24 mouse cellular contexts compared by ENCODE assay signal in genomic region chr3:134105567-134105966, GRCm38 (mm10).
DNase-seq lines count a peak whose midpoint lies in the region; ATAC-seq and TF ChIP-seq lines count a peak whose summit lies in the region.
"Had no signal": no experiment of that assay in that cellular context is flagged by ENCODE, and none has a peak within 500 bp of the region (broad histone marks: within the 10 kb centered on the region; RNA-seq: fewer than 3 reads in every experiment).

No protein-coding gene starts in this region.

- no peaks in the 10 kb centered on the region for H3K4me1 ChIP-seq in intestine, embryonic 15.5 days (replicated peaks)
- no peaks in the 10 kb centered on the region; the same call in 1 of the 2 replicates for H3K4me1 ChIP-seq in intestine, postnatal 0 days (replicated peaks; ENCODE audit: control insufficient read depth, insufficient read depth, low read length)
- H3K4me1 ChIP-seq in neural tube, embryonic 11.5 days (ENCODE audit: control insufficient read depth, insufficient read depth, low read length): no peaks in the 10 kb centered on the region
- no peaks in the 10 kb centered on the region for H3K4me1 ChIP-seq in neural tube, embryonic 15.5 days
- H3K4me1 ChIP-seq: embryonic facial prominence, embryonic 13.5 days; forebrain, embryonic 10.5 days; heart, embryonic 10.5 days; heart, embryonic 15.5 days; hindbrain, embryonic 12.5 days; liver, embryonic 12.5 days had no signal

- TF ChIP-seq CTCF in intestine, postnatal 0 days (IDR thresholded peaks at IDR 0.05; ENCODE audit: low read depth): no peak

- H3K9ac ChIP-seq in intestine, embryonic 15.5 days: no peak overlapping the region
- H3K9ac ChIP-seq in intestine, postnatal 0 days (ENCODE audit: low read depth, low read length): no peak overlapping the region
- no peak overlapping the region for H3K9ac ChIP-seq in neural tube, embryonic 11.5 days (ENCODE audit: low read length)
- H3K9ac ChIP-seq in neural tube, embryonic 15.5 days (replicated peaks): no peak overlapping the region
- H3K9ac ChIP-seq: embryonic facial prominence, embryonic 13.5 days; heart, embryonic 15.5 days; hindbrain, embryonic 12.5 days; liver, embryonic 12.5 days; liver, postnatal 0 days had no signal

- no peak overlapping the region for H3K27ac ChIP-seq in intestine, embryonic 15.5 days
- H3K27ac ChIP-seq in intestine, postnatal 0 days (ENCODE audit: low read depth, low read length): no peak overlapping the region
- H3K27ac ChIP-seq in neural tube, embryonic 11.5 days (ENCODE audit: low read depth, low read length): no peak overlapping the region
- H3K27ac ChIP-seq in neural tube, embryonic 15.5 days (replicated peaks): no peak overlapping the region
- H3K27ac ChIP-seq: embryonic facial prominence, embryonic 13.5 days; forebrain, embryonic 10.5 days; heart, embryonic 10.5 days; heart, embryonic 15.5 days; hindbrain, embryonic 12.5 days; liver, embryonic 12.5 days had no signal

- H3K27me3 ChIP-seq in intestine, embryonic 15.5 days (replicated peaks): no peaks in the 10 kb centered on the region
- H3K27me3 ChIP-seq in intestine, postnatal 0 days (replicated peaks; ENCODE audit: control insufficient read depth, insufficient read depth, low read length): no peaks in the 10 kb centered on the region
- H3K27me3 ChIP-seq in neural tube, embryonic 11.5 days (ENCODE audit: control insufficient read depth, insufficient read depth, low read length): no peaks in the 10 kb centered on the region
- no peaks in the 10 kb centered on the region for H3K27me3 ChIP-seq in neural tube, embryonic 15.5 days (replicated peaks)
- H3K27me3 ChIP-seq: embryonic facial prominence, embryonic 13.5 days; heart, embryonic 15.5 days; hindbrain, embryonic 12.5 days; liver, embryonic 12.5 days had no signal

- peak; percentile 60 for ATAC-seq in intestine, embryonic 15.5 days
- ATAC-seq in intestine, postnatal 0 days: no peak
- peak; percentile 42; the same call in 1 of the 2 replicates for ATAC-seq in neural tube, embryonic 11.5 days (ENCODE audit: insufficient read depth, low FRiP score, low TSS enrichment)
- ATAC-seq in neural tube, embryonic 15.5 days (ENCODE audit: low FRiP score): no peak
- ATAC-seq: liver, embryonic 12.5 days; liver, postnatal 0 days; midbrain, embryonic 16.5 days had no signal

- H3K36me3 ChIP-seq in intestine, embryonic 15.5 days: no peaks in the 10 kb centered on the region
- no peaks in the 10 kb centered on the region for H3K36me3 ChIP-seq in intestine, postnatal 0 days (ENCODE audit: control insufficient read depth, insufficient read depth)
- no peaks in the 10 kb centered on the region for H3K36me3 ChIP-seq in neural tube, embryonic 11.5 days (ENCODE audit: control insufficient read depth, insufficient read depth, low read length)
- H3K36me3 ChIP-seq in neural tube, embryonic 15.5 days: no peaks in the 10 kb centered on the region
- H3K36me3 ChIP-seq: embryonic facial prominence, embryonic 13.5 days; forebrain, embryonic 10.5 days; heart, embryonic 10.5 days; heart, embryonic 15.5 days; hindbrain, embryonic 12.5 days; liver, embryonic 12.5 days had no signal

- no peak overlapping the region for H3K4me2 ChIP-seq in intestine, embryonic 15.5 days (replicated peaks)
- no peak overlapping the region for H3K4me2 ChIP-seq in intestine, postnatal 0 days (replicated peaks; ENCODE audit: low read depth)
- no peak overlapping the region for H3K4me2 ChIP-seq in neural tube, embryonic 11.5 days (ENCODE audit: low read depth)
- no peak overlapping the region for H3K4me2 ChIP-seq in neural tube, embryonic 15.5 days
- H3K4me2 ChIP-seq: embryonic facial prominence, embryonic 13.5 days; heart, embryonic 15.5 days; hindbrain, embryonic 12.5 days; liver, embryonic 12.5 days; midbrain, embryonic 11.5 days had no signal

- DNase-seq in neural tube, embryonic 11.5 days (ENCODE audit: low spot score): no peak
- DNase-seq in forelimb bud, embryonic 11.5 days (ENCODE audit: low read depth, low spot score): peak; percentile 46
- DNase-seq in spleen, adult 18-20 months: no peak
- DNase-seq: B cell, adult 2 months; cerebellum, adult 11-12 months; cerebellum, adult 9-11 months; gastrocnemius, postnatal 25 days; heart, adult 11 months; kidney, adult 18-20 months; layer of hippocampus, postnatal 36 days; left cerebral cortex, postnatal 4 days; liver, postnatal 0 days; lung, postnatal 36 days had no signal

- 69% methylated on average over 3 of the region's 3 CpGs for WGBS in intestine, embryonic 15.5 days
- WGBS in intestine, postnatal 0 days: 61% methylated on average over 3 of the region's 3 CpGs
- WGBS in neural tube, embryonic 11.5 days: 53% methylated on average over 3 of the region's 3 CpGs
- WGBS in neural tube, embryonic 15.5 days: 31% methylated on average over 3 of the region's 3 CpGs

- H3K4me3 ChIP-seq in intestine, embryonic 15.5 days (replicated peaks): no peak overlapping the region
- H3K4me3 ChIP-seq in intestine, postnatal 0 days (ENCODE audit: low read depth, low read length): no peak overlapping the region
- no peak overlapping the region for H3K4me3 ChIP-seq in neural tube, embryonic 11.5 days (ENCODE audit: low read depth, low read length)
- H3K4me3 ChIP-seq in neural tube, embryonic 15.5 days (replicated peaks): no peak overlapping the region
- H3K4me3 ChIP-seq: embryonic facial prominence, embryonic 13.5 days; forebrain, embryonic 10.5 days; heart, embryonic 10.5 days; heart, embryonic 15.5 days; hindbrain, embryonic 12.5 days; liver, embryonic 12.5 days had no signal

- H3K9me3 ChIP-seq in intestine, embryonic 15.5 days: no peaks in the 10 kb centered on the region
- no peaks in the 10 kb centered on the region for H3K9me3 ChIP-seq in intestine, postnatal 0 days (ENCODE audit: control insufficient read depth)
- no peaks in the 10 kb centered on the region for H3K9me3 ChIP-seq in neural tube, embryonic 11.5 days (ENCODE audit: control insufficient read depth, low read length)
- H3K9me3 ChIP-seq in neural tube, embryonic 15.5 days (replicated peaks): no peaks in the 10 kb centered on the region
- H3K9me3 ChIP-seq: embryonic facial prominence, embryonic 13.5 days; forebrain, embryonic 10.5 days; heart, embryonic 10.5 days; heart, embryonic 15.5 days; hindbrain, embryonic 12.5 days; liver, embryonic 12.5 days had no signal

Comparison
In these comparisons a context has a peak if more than half of its experiments do, and no peak if none do; other contexts are left out.
1. ATAC-seq: peak in intestine, embryonic 15.5 days (single experiment) and neural tube, embryonic 11.5 days (single experiment); none in intestine, postnatal 0 days (single experiment) and neural tube, embryonic 15.5 days (single experiment).